Mouse (Mus musculus) kidney, postnatal 36 days (tissue): ENCODE measurements around the gene Fam83b.

Source experiments
- DNase-seq, 2 experiments: peaks; one replicate each; pipeline ENCODE4 v3.0.0; 2021 to 2022; ENCODE audit warnings: mixed read lengths in 2 of 2

The Fam83b gene

DNA sequence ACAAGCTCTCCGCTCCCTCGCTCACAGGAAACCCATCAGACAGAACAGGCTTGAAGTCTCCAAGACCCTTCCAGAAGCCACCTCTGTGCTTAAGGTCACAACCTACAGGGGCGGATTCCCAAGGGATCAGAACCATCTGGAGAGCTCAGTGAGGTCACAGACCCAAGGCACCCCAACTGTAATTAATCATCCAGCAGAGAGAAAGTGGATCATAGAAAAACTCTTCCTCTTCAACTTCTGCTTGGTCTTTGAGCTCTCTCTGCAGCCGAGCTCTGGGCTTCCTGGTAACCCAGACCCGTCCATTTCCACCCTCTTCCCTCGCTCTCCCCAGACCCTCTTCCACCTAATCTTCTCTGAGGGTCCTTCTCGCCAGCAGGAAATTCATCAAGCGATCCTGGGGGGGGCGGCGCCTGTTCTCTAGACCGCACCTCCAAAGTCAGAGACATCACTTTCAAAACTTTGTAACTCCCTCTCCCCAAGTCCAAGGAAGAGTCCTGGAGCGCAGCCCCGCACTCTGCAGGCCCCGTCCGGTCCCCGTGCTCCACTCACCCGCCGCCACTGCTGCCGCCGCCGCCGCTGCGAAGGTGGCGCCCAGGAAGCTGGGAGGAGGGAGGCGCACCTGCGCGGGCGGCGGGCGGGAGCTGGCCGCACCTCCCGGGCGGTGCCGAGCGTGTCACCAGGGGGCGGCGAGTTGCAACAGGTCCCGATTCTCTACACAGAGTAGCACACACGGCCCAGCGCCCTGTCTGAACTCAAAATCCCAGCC lies at the start of gene Fam83b:
Gene Fam83b, minus strand, starts transcription at position 602 of the 766 bp plus-strand sequence.
- peak; percentile 62 to 79 for DNase-seq

DNA sequence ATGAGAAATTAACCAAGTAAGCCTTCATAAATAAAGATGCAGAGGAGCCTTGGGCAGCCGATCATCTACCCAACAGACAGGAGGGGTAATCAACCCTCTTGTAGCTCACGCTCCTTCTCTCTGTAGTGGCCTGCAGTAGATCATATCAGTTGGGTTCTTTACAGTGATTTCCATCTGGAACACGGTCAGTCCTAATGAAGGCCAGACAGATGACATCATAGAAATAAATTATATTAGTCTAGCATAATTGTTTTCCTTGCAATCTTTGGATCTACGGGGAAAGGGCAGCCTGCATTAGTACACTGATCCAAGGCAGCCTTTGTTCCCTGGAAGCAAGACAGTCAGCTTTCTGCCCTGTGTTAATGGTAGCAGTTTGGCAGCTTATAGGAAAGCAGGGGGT lies 47.2 kb upstream of the Fam83b start:
- DNase-seq = no peak

GRCm38 (mm10) chr9:76603744-76604143 lies 36.8 kb upstream of the Fam83b start:
- DNase-seq = no peak

- DNase-seq = no peak
Measured at GRCm38 (mm10) chr9:76602874-76603273, 36.0 kb upstream of the Fam83b start.

- no peak for DNase-seq
Measured at GRCm38 (mm10) chr9:76597395-76597794, 30.5 kb upstream of the Fam83b start.

GRCm38 (mm10) chr9:76593841-76594240 lies 26.9 kb upstream of the Fam83b start:
- DNase-seq = no peak

DNA sequence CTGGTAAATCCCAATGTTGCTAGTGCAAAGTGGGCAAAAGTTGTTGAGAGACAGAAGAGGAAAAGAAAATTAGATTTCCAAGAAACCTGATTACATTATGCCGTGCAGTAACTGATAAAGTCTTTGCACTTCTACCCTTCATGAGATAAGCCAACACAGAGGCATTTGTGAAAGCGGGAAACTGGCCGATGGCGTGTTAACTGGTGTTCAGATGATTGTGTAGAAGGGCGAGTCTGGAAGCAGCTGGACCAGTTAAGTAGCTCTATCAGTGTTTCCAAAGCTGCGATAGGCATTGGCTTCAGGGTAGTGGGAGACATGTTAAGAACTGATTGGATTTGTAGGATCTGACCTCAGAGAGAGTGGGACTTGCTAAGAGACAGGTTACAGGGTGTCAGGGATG lies 17.0 kb upstream of the Fam83b start:
- DNase-seq = no peak

- DNase-seq = no peak
Measured at GRCm38 (mm10) chr9:76581966-76582365, 15.1 kb upstream of the Fam83b start.

- no peak for DNase-seq
Measured at GRCm38 (mm10) chr9:76567281-76567655, 352 bp upstream of the Fam83b start.

DNA sequence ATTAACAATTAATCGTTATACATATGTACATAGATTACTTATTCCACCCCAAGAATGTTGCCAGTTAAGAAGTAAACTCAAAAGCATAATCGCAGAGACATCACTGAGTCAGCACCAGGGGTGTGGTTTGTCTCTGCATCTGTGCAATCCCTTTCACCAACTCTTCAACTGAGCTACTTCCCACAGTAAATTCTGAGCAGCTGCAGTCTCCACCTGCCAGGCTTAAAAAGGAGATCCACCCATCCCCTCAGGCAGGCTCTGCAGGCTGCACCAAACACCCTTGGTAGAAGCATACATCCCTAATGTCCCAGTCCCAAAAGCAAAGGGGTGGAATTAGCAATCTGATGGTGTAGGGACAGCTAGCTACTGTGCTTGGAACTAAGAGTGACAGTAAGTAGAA lies 1.3 kb downstream of the Fam83b start:
- DNase-seq = no peak

DNA sequence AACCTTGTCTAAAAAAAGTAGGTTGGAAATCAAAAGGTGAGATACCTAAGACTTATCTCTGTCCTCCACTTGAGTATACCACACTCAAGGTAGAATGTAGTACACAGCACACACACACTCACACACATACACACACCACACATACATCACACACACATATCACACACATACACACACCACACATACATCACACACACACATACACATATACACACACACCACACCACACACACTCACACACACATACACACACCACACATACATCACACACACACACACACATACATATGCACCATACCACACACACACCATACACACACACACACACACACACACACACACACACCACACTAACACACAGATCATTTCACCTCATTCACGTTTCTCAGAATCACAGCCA lies 2.8 kb downstream of the Fam83b start:
- no peak for DNase-seq

GRCm38 (mm10) chr9:76562794-76563193 lies 4.1 kb downstream of the Fam83b start:
- no peak for DNase-seq

DNA sequence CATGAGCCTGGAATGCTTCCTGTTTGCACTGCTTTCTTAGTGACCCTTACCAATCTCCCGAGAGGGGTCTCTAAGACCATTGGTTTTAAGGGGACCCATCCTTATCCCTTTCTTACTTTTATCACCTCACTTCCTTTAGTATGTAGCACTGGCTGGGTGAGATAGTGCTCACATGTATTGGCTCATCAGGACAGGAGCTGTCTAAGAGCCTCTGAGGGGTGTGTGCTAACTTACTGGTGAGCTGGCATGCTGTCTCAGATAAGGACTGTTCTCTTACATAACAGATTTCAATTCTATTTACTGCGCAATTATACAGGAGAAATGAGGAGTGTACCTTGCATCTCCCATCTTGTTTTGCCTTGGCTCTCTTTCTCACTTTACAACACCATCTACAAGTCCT lies 7.7 kb downstream of the Fam83b start:
- DNase-seq = no peak

GRCm38 (mm10) chr9:76553758-76554157 lies 13.2 kb downstream of the Fam83b start:
- DNase-seq = no peak

GRCm38 (mm10) chr9:76553115-76553514 lies 13.8 kb downstream of the Fam83b start:
- DNase-seq = no peak

GRCm38 (mm10) chr9:76546714-76547113 lies 20.2 kb downstream of the Fam83b start:
- DNase-seq = no peak

- no peak for DNase-seq
Measured at GRCm38 (mm10) chr9:76540684-76541083, 26.2 kb downstream of the Fam83b start.

DNA sequence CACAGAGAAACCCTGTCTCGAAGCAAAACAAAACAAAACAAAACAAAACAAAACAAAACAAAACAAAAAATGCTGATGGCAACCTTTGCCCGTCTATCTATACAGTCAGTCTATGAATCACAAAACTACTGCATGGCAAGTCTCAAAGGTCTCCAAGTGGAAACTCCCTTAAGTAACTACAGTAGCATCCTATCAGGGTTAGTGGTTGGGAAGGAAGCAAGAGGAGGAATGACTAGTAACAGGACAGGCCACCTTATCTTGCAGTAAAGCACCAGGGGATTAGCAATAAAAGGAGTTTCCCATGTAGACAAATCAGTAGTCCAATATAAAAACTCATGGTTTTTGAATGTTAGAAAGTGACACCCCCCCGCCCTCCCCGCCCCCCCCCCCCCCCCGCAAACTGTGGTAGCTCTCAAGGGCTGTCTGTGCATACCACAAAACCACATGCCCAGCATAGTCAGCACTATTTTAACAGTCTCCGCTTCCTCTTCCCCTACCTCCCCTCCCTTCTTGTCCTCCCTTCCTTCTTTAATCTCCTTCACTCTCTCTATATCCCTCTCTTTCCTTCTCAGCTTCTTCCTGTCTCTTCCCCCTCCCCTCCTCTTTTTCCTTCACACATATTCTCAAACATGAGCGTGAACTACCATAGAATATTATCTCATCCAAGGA lies 26.8 kb downstream of the Fam83b start:
- DNase-seq = no peak

- no peak for DNase-seq
Measured at GRCm38 (mm10) chr9:76539271-76539670, 27.6 kb downstream of the Fam83b start.

GRCm38 (mm10) chr9:76536032-76536431 lies 30.9 kb downstream of the Fam83b start:
- no peak for DNase-seq

DNA sequence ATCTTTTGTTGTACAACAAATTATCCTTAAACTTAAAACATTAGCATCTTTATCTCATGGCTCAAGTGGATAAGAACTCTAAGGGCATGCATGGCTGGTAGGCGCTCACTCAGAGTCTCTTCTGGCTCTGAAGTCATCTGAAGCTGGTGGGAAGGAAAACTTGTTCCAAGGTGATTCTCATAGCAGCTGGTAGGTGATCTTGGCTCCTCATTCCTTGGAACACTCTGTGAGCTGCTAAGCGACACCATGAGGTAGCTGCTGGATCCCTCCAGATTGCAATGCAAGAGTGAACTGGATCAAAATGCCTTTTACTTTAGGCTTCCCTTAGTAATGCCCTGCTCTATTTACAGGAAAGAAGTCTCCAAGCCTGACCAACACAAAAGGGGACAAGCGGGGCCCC lies 34.5 kb downstream of the Fam83b start:
- DNase-seq = no peak

DNA sequence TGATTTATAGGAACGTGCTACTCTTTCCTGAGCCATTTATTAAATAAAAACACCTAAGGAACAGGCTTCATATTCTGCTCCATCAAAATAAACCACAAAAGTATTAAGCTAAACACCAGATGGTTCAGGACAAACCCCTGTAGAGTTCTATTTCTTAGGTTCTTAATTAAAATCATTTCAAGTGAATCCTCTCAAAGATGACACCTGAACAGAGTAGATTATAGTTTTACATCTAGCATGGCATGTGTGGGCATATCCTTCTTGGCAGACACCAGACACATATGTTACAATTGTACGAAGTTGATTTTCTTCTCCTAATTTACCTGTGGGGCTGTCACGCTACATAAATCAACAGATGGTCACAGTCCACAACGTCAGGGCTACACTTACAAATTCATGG lies 35.5 kb downstream of the Fam83b start:
- no peak for DNase-seq

DNA sequence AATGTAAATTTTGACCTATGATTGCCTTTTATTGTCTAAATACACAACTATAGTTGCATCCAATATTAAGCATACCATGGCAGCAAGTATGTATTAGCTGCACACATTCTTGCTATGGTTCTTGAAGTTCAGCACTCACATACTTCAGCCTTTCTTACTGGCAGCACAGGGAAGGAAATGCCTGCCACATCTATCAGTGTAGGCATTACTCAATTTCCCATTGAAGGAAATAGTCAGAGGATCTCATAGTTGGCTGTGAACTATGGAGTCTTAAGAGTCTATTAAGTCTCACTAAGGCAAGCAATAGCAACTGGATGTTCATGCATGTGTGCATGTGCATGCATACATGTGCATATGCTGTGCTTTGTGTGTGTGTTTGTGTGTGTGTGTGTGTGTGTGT lies 41.3 kb downstream of the Fam83b start:
- DNase-seq = no peak

DNA sequence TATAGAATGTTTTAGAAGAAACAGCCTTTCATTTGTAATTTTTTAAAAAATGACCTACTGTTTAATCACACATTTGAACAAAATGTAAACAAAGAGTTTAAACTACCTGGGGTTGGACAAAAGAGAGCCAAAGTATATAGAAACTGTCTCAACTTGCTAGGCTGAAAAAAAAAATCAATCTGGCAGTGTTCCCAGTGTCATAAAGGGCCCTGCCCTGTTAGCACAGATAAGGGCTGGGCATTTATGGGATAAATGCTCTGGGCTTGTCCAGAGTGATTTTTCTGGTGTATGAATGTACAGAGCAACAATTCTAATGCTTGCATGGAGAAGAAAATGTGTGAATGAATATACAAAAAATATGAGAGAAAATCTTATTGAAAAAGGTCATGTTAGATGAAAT lies 43.8 kb downstream of the Fam83b start:
- no peak for DNase-seq

GRCm38 (mm10) chr9:76521640-76522039 lies 45.3 kb downstream of the Fam83b start:
- DNase-seq = no peak
